Mouse (Mus musculus) urinary bladder, postnatal 14 days (tissue): Measurements from ENCODE around the gene Cntnap5b.
"Not testable (repeated sequence)": the region's sequence is repeated elsewhere in the genome, so short reads cannot be mapped to it uniquely, and the experiment has no call there.

Source experiments
- DNase-seq: peaks from one replicate; pipeline ENCODE4 v3.0.0; 2021; ENCODE audit warnings: low spot score

Gene Cntnap5b

DNA sequence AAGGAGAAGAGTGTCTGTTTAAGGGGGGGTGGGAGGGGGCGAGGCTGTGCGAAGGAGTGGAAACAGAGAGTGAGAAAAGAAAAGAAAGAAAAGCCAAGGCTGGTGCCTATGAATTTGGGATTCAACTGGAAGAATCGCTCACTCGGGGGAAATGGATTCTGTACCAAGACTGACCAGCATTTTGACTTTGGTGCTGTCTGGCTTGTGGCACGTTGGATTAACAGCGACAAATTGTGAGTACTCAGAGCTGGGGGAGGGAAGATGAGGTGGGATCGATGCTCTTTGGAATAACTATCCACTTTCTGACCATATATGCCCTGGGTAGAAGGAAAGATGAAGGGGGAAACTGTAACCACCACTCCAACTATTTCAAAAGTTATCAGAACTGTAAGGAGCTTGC is at the start of gene Cntnap5b:
Gene Cntnap5b, plus strand, starts transcription at position 152 of the 400 bp plus-strand sequence.
- no peak for DNase-seq

DNA sequence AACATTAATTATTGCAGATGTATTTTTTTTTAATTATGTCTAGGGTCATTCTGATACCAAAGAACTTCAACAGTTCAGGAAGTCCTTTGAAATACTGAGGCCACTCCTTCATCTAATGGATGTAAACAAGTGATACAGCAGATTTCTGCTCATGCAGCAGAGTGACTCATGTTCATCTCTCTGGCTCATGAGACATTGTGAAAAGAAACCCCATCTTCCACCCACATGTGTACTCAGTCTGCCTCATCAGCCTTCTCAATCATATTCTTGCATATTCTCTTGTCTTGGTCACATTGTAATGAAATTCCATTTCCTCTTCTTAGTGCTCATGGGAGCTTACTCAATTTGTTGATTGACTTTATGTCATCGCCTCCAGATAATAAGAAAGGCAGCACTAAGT is 12.6 kb upstream of the Cntnap5b start:
- DNase-seq: no peak

DNA sequence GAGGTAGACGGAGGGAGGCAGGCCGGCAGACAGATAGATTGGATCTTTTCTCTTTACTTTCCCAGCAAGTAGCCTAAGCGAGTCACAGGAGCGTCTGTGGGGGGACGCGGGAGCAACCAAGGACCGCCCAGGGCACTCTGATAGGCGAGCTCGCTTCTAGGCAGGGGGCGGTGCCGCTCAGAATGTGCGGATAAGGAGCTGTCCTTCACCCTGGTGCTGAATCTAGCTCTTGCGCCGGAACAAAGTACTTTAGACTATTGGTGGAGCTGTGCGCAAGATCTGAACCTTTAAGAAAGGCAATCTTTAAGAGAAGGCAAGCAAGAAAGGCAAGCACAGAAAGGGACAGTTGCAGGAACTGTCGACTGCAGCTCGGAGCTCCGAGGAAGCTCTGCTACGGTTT is 382 bp upstream of the Cntnap5b start:
- DNase-seq: peak; percentile 41

DNA sequence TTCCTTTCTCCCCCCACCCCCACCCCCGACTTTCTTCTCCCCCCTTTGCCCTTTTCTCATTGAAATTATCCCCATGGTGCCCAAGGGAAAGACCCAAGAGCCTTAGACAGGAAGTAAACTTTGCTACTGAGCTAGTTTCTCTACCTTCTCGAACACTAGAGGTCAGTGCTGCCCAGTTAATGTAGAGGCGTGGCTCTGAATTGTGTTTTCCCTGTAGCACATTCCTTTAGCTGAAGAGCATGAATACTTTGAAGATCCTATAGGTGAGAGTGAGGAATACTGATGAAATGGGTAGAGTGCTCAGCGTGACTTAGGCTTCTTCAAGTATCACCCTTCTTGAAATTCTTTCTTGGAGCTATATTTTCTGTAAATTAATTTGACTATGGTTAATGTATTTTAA is 1.6 kb downstream of the Cntnap5b start:
- no peak for DNase-seq

DNA sequence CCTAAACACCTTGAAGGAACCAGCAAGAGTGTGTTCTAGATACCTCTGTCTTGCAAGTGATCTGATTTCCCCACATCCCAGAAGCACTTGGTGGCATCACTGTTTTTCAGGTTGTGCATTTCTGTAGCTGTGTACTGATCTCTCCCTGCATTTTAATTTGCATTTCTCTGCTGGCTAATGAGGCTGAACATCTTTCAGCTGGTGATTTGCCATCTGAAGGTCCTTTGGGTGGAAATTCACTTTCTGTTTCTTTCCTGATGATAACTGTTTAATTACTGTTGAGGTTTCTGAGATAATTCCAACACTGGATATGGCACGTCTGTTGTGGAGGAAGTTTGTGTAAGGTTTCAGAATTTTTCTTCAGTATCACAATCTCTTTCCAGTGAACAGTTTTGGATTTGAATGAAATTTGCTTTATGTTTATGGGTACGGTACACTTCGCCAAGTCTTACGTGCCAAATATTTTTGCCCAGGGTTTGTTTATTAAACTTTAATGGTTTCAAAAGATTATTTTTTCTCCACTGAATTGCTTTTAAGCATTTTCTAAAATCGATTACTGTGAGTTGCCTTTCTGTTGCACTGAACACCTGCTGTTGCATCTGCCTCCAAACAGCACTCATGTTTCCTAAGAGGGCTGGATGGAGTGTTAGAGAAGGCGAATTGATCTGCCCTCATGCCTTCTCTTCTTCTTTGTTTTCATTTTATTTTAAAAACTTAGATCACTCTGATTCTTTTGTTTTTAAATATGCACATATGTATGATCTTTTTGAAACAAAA is 41.0 kb downstream of the Cntnap5b start:
- DNase-seq: no peak

DNA sequence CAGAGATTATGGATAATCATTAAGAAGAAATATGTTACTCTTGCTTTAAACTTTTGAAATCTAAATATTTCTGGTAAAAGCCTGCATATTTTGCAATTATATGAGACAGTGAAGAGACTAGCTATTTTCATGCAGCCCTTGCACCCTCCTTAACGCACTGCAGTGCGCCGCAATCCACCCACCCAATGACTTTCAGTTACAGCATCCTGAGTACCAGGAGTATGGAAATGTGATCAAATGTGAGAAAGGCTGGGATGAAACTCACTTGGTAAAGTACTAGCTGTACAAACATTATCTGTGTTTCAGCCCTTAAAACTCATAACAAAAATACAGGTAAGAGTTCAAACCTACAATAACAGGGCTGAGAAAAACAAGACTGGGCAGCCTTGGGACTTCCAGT is 99.8 kb downstream of the Cntnap5b start:
- DNase-seq: no peak

DNA sequence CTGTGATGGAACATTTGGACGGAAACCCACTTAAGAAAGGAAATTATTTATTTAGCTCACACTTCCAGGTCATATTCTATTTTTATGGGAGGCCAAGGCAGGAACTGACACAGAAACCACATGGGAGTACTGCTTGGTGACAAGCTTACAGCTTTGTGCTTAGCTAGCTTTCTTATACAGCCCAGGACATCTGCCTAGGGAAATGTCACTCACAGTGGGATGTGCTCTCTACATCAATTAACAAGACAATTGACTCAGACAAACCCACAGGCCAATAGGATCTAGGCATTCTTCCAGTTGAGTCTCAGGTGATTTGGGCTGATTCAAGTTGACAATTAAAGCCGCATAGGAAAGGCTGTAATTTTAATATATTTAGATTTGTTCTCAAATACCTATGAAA is 135.2 kb downstream of the Cntnap5b start:
- DNase-seq: no peak

DNA sequence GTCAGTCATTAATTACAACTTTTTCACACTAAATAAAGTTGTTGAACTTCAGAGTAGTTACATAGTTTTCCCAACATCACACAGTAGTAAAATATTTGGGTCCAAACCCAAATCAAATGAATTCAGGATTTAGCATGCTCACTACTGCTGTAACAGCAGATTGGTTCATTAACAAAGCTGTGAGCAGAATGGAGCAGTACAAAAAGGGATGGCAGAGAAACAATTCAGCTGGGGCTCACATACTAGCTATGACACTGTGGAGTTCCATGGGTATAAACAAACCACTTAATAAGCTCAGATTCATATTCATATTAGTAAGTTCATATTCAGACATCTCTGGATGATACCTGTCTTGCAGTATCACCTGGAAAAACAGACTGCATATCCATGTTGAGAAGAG is 170.9 kb downstream of the Cntnap5b start:
- DNase-seq: no peak

DNA sequence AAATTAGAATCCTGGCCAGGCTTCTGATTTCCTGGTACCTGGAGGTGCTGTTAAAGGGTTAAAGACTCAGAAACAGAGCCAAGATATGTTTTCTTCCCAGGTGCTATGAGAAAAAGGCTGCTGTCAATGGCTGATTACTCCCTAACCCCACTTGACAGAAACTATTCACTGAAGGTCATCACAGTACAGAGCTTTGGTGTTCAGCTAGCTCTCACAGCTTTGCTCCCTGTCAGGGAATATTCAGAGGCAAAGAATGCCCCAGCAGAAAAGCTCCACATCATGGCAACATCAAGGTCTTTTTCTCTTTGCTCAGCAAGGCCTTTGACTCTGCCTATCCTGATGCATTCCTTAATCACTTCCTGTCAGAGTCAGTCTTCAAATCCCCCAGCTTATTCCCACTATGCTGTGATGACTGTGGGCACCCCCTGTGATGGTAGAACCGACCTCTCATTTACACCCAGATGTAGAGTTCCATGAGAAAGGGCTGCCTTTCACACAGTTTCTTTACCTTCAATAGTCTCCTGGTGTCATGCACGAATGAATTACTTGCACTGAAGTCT is 186.9 kb downstream of the Cntnap5b start:
- no peak for DNase-seq

DNA sequence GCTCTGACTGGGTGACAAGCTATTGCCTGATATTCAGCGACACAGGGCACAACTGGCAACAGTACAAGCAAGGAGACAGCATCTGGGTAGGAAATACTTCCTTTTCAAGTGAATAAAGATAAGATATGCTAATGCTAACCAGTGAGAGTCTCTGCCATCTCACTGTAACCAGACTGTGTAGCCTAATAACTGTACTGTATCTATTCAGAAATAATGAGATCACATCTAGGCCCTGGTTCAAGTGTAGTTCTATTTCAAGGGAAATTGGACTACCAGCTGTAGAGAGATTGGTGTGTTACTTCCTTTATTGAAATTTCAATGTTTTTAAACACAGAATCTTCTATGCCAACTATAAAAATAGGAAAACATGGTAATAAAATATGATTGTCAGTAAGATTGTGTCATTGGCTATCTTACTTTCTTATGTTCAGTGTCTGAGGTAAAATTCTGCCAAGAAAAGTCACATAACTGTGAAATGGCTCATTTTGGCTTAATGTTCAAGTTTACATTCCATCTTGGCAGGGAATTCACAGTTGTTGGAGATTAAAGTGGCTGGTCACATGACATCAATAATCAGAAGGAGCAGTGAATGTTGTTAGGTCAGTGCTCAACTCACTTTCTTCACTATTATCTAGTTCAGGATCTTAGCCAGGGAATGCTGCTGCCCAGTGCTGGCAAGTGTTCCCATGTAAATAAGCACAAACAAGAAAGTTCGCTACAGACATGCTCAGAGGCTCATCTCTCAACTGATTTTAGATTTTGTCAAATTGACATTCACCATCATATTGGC is 194.9 kb downstream of the Cntnap5b start:
- DNase-seq: no peak

DNA sequence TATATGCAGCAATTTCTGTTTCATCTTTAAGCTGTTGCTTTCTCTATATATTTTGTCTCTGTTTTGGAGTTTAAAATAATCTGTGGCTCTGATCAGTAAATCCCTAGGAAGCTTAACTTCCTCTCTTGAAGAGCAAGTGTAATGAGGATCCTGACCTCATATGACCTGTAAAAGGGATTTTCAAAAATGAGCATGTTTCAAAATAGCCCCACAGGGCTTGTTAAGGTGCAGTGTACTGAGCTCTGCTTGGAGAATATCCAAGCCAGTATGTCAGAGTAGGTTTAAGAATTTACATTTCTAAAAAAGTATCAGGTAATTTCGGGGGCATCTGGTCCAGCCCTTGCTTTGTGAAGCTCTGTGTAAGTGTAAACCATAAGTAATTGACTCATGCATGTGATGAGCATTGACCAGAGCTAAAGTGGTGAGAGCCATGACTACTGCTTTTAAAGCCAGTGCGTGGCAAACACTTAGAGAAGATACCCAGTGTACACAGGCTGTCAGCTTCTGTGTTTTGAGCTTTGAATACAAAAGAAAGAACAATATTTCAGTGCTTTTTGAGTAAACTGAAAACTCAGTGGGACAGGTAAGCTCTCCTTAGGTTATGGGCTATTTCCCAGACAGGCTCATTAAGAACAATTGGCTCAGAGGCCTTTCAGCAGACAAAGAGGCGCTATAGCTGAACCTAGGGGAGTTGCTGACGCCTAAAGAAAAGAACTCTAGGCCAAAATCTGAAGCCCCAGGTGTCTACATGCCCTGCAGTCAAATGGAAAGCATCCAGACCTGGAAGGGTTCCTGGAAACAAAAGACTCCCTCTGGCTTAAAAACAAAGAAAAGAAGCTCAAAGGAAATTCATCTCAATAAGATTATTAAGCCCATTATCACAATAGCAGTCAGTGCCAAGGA is 197.9 kb downstream of the Cntnap5b start:
- no peak for DNase-seq

DNA sequence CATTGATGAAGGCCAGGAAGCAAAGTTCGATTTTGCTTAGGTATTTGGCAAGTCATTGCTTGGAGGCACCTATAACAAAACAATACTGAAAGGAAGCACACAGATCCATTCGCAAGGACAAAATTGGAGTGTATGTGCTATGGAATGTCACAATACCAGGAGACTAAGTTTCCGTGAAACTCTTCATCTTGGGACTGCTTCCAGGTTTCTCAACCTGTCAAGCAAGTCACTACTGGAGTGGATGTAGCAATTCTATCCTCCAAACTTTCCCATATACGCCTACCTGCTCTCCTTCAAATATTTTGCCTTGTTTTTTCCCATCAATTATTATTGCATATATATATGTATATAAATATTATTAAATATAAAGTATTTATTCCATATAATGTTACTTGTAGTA is 228.7 kb downstream of the Cntnap5b start:
- not testable (repeated sequence) for DNase-seq

DNA sequence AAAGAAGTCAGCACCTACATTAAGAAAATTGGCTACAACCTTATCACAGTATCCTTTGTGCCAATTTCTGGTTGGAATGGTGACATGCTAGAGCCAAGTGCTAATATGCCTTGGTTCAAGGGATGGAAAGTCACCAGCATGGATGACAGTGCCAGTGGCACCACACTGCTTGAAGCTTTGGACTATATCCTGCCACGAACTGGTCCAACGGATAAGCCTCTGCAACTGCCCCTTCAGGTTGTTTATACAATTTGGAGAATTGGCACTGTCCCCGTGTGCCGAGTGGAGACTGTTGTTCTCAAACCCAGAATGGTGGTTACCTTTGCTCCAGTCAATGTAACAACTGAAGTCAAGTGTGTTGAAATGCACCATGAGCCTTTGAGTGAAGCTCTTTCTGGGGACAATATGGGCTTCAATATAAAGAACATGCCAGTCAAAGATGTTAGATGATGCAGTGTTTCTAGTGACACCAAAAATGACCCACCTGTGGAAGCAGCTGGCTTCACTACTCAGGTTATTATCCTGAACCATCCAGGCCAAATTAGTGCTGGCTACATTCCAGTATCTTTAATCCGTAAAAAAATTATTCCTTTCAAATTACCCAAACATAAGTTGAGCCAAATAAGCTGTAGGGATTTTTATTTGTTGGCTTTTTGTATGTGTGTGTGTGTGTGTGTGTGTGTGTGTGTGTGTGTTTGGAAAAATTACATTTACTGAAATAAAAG is 233.6 kb downstream of the Cntnap5b start:
- DNase-seq: no peak

DNA sequence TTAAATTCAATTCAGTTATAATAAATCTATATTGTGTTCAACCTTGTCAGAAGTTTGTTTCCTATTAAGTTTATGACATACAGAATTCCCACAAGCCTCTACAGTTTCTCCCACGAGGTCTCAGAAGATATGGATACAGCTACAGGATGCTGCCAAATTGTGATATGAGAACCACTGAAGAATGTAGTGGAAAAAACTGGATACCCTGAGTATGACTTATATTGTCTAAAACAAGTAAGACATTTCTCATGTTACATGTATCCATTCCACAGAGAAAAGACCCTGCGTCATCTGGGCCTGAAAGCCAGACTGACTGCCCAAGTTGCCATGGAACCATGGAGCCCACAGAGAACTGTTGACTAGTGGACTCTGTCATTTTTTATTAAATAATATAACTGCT is 269.2 kb downstream of the Cntnap5b start:
- DNase-seq: no peak

DNA sequence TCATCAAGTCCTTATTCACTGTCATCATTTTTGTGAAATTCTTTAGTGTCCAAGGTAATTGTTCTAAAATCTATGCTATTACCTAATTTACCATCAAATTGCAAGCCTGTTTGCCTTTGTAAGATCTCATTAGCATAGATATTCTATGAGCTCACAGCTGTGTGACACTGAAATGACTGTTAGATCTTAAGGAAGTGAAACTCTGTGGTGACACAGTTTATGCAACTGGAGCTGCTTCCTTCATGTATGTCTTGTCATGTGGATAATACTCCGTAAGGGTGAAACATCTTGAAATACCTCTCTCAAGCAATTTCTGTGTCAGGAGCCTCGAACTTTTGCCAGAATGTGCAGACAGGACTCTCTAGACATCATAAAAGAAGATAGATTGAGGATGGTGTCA is 307.2 kb downstream of the Cntnap5b start:
- DNase-seq: no peak

DNA sequence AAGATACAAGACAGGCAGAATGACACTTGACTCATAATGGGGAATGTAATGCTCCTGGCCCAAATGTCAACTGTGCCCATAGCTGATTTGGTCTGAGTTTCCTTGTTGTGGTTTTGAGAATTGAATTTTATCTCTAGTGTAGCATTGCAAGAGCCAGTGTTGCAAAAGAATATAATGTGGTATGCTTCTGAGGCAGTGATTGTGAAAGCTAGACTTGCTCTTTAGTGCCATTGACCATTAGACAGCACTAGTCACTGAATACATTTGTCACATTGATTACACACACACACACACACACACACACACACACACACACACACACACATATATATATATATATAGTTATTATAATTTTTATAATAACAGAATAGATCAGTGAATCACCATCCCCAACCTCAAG is 328.0 kb downstream of the Cntnap5b start:
- no peak for DNase-seq

DNA sequence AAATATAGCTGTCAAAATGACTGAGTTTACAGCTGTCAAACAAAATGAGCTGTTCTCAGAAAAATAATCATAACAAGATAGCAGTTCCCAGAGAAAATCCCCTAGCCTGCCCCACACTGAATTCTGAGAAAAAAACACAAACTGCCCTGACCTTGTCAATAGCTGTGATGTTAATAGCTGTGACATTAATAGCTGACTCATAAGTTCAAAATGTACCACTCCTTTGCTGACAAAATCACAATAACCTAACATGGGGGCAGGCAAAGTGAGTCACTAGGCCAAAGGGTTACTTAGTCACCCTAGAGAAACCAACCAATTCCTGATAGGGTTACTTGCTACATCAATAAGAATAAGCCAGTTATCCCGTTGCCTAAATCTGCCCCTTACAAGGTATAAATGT is 328.5 kb downstream of the Cntnap5b start:
- DNase-seq: no peak

DNA sequence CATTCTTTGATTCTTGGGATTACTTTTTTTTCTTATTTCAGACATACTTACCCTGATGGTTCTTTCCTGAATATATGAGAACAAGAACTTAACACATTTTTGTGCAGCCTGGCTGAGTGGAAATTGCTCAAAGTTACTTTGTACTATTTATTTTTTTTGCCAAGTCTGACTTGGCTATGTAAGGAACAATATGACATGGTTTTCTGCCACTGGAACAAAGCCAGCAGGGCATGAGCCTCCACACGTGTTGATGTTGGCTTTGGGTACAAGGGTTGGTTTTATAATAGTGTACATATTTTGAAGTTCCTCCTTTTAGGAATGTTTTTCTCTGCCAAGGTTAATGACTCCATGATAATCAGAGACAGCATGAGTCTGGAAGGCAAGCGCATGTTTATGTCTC is 331.8 kb downstream of the Cntnap5b start:
- no peak for DNase-seq

DNA sequence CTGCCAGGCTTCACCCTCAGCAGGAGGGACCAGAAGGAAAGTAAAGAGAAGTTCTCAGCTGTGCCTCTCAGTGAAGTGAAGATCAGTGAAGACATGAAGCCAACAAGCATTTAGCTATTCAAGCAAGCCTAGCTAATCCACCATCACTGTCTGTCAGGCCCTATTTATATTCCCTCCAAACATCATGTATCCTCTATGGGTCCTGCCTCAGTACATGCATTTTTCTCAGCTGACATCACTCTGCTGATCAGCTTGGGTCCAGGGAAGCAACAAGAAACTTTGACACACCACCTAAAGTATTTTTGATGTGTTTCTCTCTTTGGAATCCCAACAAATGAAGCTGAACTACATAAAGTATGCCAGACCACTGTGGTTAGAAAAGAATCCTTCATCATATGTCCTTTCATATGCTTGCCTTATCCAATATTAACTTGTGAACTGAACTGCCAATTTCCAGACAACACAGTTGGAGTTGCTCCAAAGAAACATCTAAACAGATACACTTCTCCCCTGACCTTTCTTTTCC is 349.9 kb downstream of the Cntnap5b start:
- DNase-seq: no peak

DNA sequence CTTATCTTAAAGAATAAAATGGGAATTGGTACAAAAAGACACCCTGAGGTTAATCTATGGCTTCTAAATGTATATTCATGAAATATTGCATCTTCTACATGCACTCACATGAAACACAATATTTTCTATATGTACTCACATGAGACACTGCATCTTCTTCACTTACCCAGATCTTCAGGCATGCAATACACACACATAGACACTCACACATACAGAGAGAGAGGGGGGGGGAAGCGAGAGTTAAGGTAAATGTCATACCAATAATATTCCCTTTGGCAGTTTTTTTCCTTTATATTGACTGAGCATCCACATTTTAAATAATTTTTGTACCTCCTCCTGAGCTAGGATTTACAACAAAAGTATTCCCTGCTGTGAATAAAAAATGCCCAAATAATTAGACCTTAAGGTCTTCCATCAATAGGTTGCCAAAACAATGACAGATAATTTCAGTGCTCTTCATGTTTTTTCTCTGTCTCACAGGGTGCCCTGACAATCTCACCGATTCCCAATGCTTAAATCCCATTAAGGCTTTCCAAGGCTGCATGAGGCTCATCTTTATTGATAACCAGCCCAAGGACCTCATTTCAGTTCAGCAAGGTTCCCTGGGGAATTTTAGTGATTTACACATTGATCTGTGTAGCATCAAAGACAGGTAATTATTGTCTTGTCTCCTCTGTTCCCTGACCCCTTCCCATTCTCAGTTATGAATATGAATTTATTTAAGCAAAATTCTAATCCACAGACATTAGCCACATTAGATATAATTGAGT is 391.2 kb downstream of the Cntnap5b start:
- DNase-seq: no peak
